Mouse (Mus musculus) thymus, adult 18-20 months (tissue): ENCODE results near the gene Xrcc5.

Source experiments
- DNase-seq, 2 experiments: peaks; one replicate each; pipeline ENCODE4 v3.0.0; 2022; ENCODE audit warnings: mixed read lengths in 2 of 2

Xrcc5 gene

DNA sequence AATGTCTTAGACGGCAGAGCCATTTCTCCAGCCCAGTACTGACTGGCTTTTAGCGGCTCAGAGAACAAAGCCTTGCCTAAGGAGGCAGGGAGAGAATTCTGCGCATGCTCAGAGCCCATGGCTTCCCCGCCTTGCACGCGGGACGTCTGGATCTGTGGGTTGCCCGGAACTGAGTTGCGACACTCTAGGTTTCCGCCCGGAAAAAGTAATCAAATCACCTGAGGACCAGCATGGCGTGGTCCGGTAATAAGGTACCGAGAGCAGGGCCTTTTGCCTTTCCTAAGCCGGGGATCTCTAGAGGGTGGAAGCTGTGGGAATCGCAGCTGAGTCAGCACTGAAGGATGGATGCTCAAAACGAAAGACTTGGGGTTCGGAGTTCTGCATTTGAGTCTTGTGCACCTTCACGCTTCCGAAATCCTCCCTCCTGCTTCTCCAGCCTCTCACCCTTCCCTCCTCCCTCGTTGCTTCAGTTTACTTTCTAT, at the start of gene Xrcc5:
TSS of gene Xrcc5 (plus strand) at position 105 of the 482 bp plus-strand sequence.
- peak; percentile 83 to 90 for DNase-seq

DNA sequence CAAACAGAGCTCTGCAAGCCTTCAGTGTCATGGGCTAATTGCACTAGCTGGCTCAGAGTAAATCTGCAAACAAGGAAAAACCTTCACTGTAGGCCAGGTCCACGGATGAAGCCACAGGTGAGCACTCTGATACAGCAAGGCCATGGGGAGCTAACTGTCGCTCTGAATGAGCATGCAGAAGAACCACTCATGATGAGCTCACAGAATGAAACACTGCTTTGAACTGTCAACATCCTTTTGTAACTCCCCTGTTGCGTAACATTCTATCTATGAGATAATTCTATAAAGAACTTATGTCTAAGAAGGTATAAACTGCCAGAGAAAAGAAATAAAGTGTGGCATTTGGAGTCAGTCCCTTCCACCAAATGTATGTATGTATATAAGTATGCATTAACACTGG, 44.1 kb upstream of the Xrcc5 start:
- DNase-seq: no peak

DNA sequence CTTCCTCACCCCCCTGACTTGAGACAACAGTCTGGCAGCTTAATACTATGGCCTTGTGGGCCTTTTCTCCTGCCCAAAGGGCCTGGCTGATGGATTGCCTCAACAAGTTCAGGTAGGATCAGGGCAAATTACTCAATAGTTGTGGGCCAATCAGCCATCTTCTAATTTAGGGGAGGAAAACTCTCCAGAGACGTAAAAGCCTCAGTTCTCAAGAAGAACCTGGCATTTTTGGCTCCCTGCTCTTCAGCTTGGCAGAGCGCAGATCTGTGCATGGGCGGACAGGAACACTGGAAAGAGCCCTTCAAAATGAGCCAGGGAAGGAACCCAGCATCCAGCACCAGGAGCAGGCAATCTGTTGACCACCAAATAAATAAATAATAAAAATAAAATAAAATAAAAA, 29.1 kb upstream of the Xrcc5 start:
- no peak for DNase-seq

DNA sequence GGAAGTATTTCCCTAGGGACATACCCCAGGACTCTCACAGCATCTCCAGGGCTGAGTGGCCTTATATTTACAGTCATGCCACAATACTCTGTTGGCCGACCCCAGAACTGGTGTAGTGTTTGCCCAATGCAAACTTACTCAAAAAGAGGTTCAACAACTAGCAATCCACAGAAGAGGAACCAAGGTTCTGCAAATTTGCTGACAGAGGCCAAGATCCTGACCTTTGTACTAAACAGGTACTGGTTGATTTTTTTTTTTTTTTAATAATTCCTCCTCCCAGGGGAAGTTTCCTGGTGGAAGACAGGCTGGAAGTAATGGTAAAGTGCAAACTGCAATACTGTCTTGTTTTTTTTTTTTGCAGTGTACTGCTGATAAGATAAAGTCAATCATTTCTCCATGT, 24.6 kb upstream of the Xrcc5 start:
- no peak for DNase-seq

DNA sequence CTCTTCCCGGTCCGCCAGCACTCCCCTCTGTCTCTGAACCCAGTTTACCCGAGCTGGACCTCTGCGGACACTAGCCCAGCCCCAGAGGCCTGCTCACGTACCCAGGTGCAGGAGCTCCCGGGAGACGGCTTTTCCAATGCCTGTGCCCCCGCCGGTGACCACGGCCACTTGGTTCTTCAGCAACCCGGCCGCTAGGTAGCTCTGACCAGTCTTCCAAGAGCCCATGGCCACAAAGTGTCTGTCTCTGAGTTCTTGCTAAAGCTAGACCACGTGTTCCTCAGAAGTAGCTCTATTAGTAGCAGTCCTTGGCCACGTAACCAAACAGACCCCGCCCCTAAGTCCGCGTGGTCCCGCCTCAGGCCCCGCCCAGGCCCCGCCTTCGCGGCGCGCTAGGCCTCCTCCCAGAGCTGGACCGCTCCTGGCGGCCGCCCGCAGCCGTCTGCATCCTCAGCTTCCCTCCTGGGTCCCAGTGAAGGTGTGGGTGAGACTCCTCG, 23.2 kb upstream of the Xrcc5 start, which contains the start of the genes Pecr and Tmem169:
TSS of gene Pecr (minus strand) at position 323 of the 494 bp plus-strand sequence.
TSS of gene Tmem169 (plus strand) at position 378 of the 494 bp plus-strand sequence.
- peak; percentile 63 to 66 for DNase-seq

DNA sequence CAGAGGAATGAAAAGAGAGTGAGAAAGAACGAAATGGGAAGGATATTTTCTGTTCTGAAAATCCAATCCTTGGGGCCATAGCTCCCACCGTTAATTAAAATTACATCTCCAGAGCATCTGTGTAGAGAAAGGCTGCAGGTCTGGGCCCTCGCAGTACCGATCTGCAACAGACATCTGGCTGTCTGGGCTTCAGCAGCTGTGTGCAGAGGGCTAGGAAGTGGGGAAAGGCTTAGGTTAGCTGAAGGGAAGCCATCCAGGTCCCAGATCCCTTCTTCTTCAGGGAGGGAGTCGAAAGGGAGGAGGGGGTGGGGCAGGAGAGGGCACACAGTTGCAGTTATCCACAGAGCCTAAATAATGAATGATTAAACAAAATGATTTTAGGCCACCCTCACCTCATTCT, 22.7 kb upstream of the Xrcc5 start:
- no peak for DNase-seq

DNA sequence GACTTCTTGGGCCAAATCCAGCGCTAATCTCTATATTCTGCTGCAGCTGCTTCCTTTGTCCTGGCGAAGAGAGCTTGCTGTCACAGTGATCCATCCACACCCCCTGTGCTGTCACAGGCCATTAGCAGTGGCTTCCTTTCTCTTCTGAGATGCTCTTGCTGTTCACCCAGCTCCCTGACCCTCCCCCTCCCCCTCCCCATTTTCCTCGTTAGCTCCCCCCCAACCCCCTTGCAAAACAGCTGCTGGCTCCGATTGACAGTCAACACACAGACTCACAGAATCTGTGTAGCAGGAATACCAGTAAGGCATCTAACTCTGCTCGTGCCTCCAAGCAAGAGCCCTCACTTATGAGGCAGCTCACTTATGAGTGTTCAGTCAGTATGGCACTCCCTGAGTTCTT, 20.3 kb upstream of the Xrcc5 start:
- DNase-seq: no peak

DNA sequence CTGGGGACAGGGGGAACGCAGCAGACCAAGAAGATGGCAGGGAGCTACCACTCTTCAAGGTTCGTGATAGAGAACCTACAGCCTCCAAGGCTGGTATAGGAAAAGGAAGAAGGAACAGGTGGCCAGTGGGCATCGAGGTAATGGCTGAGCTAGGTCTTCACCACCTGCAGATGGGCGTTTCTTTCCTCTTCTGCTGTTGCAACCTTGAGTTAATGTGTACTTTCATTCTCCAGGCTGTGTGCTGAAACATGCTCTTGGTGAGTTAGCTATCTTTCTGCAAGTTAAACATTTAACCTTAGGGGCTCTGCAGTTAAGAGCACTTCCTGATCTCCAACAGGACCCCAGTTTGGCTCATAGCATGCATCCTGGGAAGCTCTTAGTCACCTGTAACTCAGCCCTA, 19.3 kb upstream of the Xrcc5 start:
- no peak for DNase-seq

DNA sequence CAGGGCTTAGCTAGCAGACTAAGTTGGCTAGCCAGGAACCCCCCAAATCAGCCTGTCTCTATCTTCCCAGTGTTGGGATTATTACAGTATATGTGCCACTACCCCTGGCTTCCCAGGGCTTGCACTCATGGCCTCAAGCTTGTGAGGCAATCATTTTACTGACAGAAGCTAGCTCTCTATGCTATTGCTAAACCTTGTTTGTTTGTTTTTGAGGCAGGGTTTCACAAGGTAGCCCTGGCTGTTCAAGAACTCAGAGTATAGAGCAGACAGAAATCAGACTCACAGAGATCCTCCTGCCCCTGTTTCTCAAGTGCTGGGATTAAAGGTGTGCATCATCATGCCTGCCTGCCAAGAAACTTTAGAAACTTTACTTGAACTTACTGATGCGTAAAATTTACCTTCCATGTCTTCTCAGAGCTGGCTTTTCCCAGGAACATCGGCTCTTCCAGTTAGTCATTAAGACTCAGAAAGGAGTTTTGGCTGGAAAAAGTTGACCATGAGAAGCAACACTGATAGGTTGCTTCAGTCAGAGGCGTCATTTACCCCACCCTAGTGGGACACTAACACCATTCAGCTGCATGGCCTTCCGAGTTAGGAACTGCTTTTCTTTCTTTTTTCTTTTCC, 18.6 kb upstream of the Xrcc5 start:
- no peak for DNase-seq

DNA sequence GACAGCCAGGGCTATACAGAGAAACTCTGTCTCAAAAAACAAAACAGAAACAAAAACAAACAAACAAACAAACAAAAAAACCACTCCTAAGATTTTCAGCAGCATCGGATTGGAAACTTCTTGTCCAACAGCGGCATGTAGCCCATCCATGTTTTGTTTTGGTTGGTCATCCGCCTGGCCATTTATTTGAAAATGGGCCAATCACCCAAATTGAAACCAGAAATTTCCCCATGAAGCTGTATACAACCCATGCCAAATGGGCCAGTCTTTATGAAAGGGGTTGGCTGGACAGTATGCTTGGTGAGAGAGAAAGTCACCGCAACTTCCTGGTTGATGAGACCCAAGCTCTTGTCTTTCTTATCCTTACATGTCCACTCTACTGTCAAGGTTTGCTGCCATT, 16.3 kb upstream of the Xrcc5 start:
- no peak for DNase-seq

DNA sequence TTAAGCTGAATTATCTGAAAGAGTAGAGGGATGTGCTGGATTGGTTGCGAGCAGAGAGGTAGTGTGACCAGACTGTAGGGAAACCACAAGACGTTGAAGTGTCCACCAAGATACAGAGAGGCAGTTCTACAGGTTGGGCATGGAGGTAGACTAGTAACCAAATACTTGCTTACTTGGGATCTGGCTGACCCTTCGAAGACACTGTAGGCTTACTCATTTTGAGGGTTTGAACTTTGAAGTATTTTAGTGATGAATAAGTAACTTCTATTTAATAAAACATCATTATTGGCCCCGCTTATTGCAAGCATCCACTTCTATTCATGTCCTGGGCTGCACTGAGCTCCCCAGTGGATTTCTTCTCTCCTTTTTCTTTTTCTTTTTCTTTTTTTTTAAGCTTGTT, 15.8 kb upstream of the Xrcc5 start:
- DNase-seq: no peak

DNA sequence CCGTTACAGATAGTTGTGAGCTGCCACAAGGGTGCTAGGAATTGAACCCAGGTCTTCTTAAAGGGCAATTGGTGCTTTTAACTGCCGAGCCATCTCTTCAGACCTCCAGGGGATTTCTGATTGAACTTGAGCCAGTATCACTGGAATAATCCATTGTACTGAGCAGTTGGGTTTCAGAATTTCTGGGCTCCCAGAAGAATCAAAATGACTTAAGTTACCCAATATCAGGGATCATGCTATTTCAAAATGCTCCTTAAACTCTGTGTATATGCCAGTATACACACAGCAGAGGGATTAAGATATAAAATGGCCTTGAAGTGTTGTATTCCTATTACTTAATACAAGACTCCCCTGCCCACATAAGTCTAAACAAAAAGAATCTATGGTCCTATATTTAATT, 15.3 kb upstream of the Xrcc5 start:
- DNase-seq: no peak

DNA sequence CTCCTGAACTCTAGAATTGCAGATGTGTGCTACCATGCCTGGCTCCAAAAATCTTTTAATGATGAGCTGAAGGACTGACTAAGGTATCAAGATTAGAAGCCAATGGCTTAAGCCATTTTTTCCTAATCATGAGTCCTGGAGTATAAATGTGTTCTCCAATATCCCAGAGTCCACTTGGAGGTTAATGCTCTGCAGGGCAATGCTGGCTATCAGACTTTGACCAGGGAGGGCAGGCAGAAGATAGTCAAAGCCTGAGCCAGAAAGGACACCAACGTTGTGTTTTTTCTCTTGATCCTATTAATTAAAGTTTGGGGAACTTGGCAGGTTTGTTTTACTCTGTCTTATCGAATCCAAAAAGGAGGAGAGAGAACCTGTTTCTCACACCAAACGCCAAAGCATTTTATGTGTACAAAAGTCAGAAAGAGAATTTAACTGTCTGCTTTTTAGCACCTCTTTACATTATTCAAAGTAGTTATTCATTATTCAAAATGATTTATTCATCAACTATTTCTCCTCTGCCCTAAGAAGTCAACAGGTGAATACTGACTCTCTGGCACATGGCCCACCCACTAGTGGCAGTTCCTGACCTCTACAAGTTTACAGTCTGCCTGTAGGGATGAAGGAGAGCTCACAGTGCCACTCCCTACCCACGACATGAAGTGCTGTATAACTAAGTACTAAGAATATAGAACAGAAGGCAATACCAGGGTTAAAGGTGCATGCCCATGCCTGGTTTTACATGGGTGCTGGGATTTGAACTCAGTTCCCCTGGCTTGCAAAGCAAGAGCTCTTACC, 13.2 kb upstream of the Xrcc5 start:
- no peak for DNase-seq

DNA sequence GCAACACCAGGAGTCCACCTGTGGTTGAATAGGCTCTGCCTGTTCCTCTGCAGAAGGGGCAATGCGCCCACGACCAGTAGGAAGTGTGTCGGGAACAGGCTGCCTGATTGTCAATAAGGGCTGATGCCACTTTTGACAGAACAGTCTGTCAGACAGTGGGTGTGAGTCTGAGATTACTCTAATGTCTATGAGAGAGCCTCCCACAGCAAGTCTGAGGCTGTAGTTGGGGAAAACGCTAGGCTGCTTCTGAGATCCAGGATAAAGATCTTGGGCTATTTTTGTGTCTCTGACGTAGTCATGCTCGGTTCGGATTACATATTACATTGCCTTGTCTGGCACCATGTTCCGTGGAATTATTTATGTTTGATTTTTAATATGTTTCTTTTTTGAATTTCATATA, 11.5 kb upstream of the Xrcc5 start:
- DNase-seq: no peak

DNA sequence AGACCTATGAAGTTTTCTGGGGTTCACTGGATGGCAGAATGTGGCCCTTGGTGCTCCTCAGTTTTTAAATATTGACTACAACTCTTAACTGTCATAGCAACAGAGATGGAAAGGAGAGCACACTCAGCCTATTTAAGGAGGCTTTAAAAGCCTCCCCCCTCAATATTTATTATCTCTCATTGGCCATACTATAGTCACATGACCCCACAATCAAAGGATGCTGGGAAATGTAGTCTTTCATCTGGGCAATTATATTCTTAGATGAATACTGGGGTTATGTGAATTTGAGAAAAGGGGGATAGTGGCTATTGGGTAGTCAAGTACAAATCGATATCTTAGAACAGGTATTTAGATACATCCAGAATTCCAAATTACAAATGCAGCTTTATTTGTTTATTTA, 5.4 kb upstream of the Xrcc5 start:
- DNase-seq: no peak

DNA sequence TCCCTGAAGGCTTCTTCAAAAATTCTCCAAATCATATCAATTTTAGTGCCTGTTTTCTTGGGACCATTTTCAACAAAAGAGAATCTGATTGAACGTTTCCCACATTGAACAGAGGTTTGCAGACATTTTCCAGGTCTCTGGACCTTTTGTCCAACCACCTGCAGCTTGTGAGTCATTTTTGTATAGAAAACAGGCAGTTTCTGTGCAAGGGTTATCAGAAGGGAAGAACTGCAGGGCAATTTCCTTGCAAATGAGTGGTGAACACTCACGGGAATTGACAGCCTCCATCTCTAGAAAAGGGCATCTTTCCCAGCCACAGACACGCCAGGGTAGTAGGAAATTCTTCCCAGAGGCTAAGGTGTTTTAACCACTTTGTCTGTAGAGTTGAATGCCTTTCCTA, 980 bp upstream of the Xrcc5 start:
- DNase-seq: no peak

DNA sequence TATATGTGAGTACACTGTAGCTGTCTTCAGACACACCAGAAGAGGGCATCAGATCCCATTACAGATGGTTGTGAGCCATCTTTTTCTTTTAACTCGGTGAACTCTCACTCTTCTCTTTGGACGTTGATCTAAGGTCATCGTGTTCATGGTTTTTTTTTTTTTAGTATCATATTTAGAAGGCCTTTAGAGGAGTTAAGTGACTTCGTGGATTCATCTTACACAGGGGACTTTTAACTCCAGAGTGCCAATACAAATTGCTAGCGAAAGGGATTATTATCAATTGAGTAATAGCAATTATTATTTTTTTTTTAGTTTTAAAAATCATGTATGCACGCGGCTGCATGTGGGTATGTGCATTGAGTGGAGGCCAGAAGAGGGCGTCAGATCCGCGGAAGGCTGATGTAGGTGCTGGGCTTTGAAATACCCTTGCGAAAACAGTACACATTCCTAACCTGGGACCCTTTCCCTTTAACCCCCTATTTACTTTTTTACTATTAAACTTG, 491 bp upstream of the Xrcc5 start:
- peak; percentile 9 to 37 for DNase-seq

DNA sequence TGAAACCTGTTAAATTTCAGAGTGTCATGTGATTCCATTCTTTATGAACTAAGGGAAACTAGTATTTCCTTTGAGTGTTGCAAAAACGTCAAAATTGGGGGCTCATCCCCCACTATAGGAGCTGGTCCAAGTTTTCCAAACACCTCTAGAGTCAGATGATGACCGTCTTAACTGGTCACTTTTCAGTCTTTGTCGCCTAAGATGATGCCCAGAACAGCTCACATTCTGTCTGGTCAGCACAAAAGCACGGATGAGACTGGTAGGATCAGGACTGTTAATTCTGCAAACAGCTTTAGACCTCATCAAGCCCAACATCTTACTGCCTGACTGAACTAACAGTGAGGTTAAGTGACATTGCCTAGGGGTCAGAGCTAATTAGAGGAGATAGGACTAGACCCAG, 1.7 kb downstream of the Xrcc5 start:
- no peak for DNase-seq

DNA sequence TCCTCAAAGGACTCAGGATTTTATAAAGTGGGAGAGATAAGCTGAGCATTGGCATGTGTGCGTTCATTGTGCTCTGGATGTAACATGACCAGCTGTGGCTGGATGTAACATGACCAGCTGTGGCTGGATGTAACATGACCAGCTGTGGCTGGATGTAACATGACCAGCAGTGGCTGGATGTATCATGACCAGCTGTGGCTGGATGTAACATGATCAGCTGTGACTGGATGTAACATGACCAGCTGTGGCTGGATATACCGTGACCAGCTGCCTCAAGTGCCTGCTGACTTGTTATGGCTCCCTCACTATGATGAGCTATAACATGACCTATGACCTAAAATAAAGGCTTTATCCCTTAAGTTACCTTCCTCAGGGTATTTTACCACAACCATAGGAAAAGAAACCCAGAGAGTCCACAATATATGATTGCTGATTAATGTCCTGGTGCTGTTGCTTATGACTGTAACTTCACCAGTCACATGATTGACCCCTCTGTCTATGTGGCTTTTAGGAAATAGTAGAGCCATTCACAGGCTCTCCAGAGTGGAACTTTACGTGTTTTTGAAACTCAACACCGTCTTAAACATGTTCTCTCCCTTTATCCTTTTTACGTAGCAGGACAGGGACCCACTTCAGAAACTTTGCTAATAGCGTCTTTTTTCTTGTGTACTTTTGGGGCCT, 2.7 kb downstream of the Xrcc5 start:
- no peak for DNase-seq

DNA sequence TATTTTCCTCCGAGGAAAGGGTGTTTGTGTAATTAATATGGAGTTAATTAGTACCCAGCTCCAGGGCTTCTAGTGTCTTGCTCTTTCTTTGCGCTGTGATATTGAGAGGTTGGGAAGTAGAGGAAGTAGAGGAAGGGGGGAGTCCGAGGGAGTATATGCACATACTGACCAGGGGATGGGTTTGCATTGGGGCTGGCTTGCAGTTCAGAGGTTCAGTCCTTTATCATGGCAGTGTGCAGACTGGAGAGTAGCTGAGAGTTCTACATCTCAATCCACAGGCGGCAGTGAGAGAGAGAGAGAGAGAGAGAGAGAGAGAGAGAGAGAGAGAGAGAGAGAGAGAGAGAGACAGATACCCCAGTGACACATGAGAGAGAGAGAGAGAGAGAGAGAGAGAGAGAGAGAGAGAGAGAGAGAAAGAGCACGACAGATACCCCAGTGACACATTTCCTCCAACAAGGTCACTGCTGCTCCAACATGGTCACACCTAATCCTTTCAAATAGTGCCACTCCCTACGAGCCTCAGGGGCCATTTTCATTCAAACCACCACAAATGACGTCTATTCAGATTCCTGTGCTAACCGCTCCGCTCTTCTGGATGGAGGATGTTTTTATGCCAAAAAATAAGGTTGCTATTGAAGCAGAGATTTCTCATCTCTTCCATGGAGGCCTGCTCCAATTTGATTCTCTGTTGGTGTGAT, 5.6 kb downstream of the Xrcc5 start:
- no peak for DNase-seq

DNA sequence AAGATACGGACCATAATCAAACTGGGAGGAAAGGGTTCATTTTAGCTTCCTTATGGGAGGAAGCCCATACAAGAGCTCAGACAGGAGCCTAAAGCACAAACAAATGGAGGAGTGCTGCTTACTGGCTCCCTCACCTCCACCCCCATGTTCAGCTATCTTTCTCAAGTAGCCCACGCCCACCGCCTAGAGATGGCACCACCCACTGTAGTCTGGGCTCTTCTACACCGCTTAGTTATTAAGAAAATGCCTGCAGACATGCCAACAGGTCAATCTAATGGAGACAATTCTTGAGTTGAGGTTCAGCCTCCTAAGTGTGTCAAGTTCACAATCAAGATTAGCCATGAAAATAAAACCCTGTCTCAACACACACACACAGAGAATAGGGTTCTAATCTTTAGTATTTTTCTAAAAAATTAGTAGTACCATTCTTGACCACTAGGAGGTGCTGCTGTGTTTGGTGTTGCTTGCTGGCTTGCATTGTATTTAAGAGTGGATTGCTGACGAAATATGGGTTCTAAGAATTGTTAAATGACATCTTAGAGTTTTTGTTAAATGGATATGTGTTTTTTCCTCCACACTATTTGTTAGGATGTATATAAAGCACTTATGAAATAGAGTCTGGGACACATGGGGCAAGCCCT, 6.3 kb downstream of the Xrcc5 start:
- no peak for DNase-seq

DNA sequence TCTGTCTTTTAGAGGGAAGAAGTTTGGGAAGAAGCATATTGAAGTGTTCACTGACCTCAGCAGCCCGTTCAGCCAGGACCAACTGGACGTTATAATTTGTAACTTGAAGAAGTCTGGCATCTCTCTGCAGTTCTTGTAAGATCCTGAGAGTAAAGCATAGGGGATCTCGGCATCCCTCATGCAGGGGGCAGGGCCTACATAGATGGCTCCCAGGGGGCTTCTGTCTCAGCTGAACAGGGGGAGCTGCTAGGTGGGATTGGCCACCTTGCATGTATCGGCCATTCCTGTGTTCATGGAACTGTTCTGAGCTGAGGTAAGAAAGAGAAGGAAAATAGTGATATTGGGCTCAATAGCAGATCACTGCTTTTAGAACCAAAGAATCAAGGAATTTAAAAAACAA, 8.2 kb downstream of the Xrcc5 start:
- no peak for DNase-seq
